Comparison of ENCODE assay signal across 20 mouse cellular contexts in the genomic region with DNA sequence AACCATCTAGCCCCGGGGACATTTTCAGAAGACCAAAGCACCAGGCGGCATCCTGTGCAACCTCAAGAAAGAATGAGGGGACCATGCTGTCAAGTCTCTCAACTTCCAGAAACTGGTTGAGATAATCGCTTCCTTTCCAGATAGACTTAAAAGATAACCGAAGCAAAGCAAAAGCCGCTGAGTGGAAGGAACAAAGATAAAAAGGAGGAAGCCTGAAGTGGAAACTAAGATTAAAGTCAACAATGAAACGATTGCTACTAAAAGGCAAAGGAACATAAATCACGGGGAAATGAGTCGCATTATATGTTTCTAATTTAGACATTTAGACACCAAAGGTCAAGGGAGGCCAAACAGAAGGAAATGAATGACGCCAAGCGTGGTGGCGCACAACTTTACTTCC. TPM values are rescaled to one million over a fixed set of nuclear protein-coding genes. Genes with fewer than 3 reads are reported as not detected.
DNase-seq lines count a peak whose midpoint lies in the region; ATAC-seq and TF ChIP-seq lines count a peak whose summit lies in the region.
"Had no signal": no experiment of that assay in that cellular context is flagged by ENCODE, and none has a peak within 500 bp of the region (broad histone marks: within the 10 kb centered on the region; RNA-seq: fewer than 3 reads in every experiment).

No protein-coding gene starts in this region.

- H3K9ac ChIP-seq in lung, postnatal 0 days (replicated peaks; ENCODE audit: low read depth), result no peak overlapping the region
- no peak overlapping the region for H3K9ac ChIP-seq in MEL (ENCODE audit: control insufficient read depth, low read depth, low read length, poor library complexity, severe bottlenecking)
- H3K9ac ChIP-seq: embryonic facial prominence, embryonic 12.5 days; forebrain, embryonic 12.5 days; heart, embryonic 12.5 days; hindbrain, embryonic 14.5 days had no signal

- H3K9me3 ChIP-seq in lung, postnatal 0 days (ENCODE audit: low read length), result peaks cover 1% of the 10 kb centered on the region
- no peaks in the 10 kb centered on the region for H3K9me3 ChIP-seq in MEL (replicated peaks; ENCODE audit: insufficient read depth, low read length)
- no peaks in the 10 kb centered on the region for H3K9me3 ChIP-seq in limb, embryonic 10.5 days (replicated peaks)
- H3K9me3 ChIP-seq: embryonic facial prominence, embryonic 12.5 days had no signal

- no peak for TF ChIP-seq POLR2A in MEL (IDR thresholded peaks at IDR 0.05; ENCODE audit: control insufficient read depth in 1 of 2, insufficient read depth in 1 of 2, low read depth in 1 of 2, low read length in 2 of 2, poor library complexity in 1 of 2)

- H3K36me3 ChIP-seq in lung, postnatal 0 days (ENCODE audit: insufficient read depth, low read length), result no peaks in the 10 kb centered on the region
- no peaks in the 10 kb centered on the region for H3K36me3 ChIP-seq in MEL (ENCODE audit: control insufficient read depth in 1 of 2, insufficient read depth in 2 of 2, low read length in 2 of 2)
- H3K36me3 ChIP-seq in limb, embryonic 10.5 days, result no peaks in the 10 kb centered on the region
- H3K36me3 ChIP-seq: embryonic facial prominence, embryonic 12.5 days; forebrain, embryonic 12.5 days; G1E; heart, embryonic 12.5 days; hindbrain, embryonic 10.5 days had no signal

- no peak for TF ChIP-seq RAD21 in MEL (IDR thresholded peaks at IDR 0.05; ENCODE audit: low read depth, low read length)

- peak; percentile 59 for TF ChIP-seq EP300 in lung, postnatal 0 days (IDR thresholded peaks at IDR 0.05)
- no peak for TF ChIP-seq EP300 in MEL (IDR thresholded peaks at IDR 0.05; ENCODE audit: low read depth in 1 of 2, low read length in 2 of 2)

- no peaks in the 10 kb centered on the region for H3K27me3 ChIP-seq in lung, postnatal 0 days (replicated peaks; ENCODE audit: insufficient read depth, low read length)
- peaks cover 0 to 2% of the 10 kb centered on the region in 2 experiments; a peak in 2 of 4 replicates for H3K27me3 ChIP-seq in MEL (ENCODE audit: control insufficient read depth in 1 of 2, insufficient read depth in 2 of 2, low read length in 2 of 2)
- H3K27me3 ChIP-seq in limb, embryonic 10.5 days (ENCODE audit: low read depth, poor library complexity, severe bottlenecking), result no peaks in the 10 kb centered on the region
- H3K27me3 ChIP-seq: embryonic facial prominence, embryonic 12.5 days; forebrain, embryonic 12.5 days; heart, embryonic 12.5 days had no signal

- no peak overlapping the region for H3K27ac ChIP-seq in lung, postnatal 0 days (ENCODE audit: low read length)
- H3K27ac ChIP-seq in MEL (ENCODE audit: control insufficient read depth, low read depth, low read length), result no peak overlapping the region
- no peak overlapping the region for H3K27ac ChIP-seq in limb, embryonic 10.5 days
- H3K27ac ChIP-seq: embryonic facial prominence, embryonic 12.5 days; forebrain, embryonic 12.5 days; hindbrain, embryonic 10.5 days; hindbrain, embryonic 14.5 days had no signal

- no peak overlapping the region for H3K4me2 ChIP-seq in lung, postnatal 0 days (replicated peaks; ENCODE audit: low read depth, low read length)
- H3K4me2 ChIP-seq: embryonic facial prominence, embryonic 12.5 days; forebrain, embryonic 12.5 days; heart, embryonic 12.5 days; hindbrain, embryonic 14.5 days had no signal

- H3K4me3 ChIP-seq in lung, postnatal 0 days (ENCODE audit: low read depth, low read length), result no peak overlapping the region
- H3K4me3 ChIP-seq in MEL (ENCODE audit: control insufficient read depth in 1 of 2, insufficient read depth in 1 of 2, low read depth in 2 of 2, low read length in 2 of 2), result no peak overlapping the region
- no peak overlapping the region for H3K4me3 ChIP-seq in limb, embryonic 10.5 days
- H3K4me3 ChIP-seq: embryonic facial prominence, embryonic 12.5 days; forebrain, embryonic 12.5 days; heart, embryonic 12.5 days; hindbrain, embryonic 10.5 days had no signal

- 31% methylated on average over 11 of the region's 11 CpGs for WGBS in lung, postnatal 0 days
- 75% methylated on average over 11 of the region's 11 CpGs for WGBS in limb, embryonic 10.5 days

- peak; percentile 35; the same call in 1 of the 2 replicates for ATAC-seq in lung, postnatal 0 days
- ATAC-seq: CD4-positive, CD25-positive, alpha-beta regulatory T cell, adult 4 months; forebrain, embryonic 16.5 days had no signal

- H3K79me2 ChIP-seq in MEL (ENCODE audit: control insufficient read depth, insufficient read depth, low read length, poor library complexity), result no peaks in the 10 kb centered on the region

- no peaks in the 10 kb centered on the region for H3K4me1 ChIP-seq in lung, postnatal 0 days (ENCODE audit: insufficient read depth, low read depth, low read length)
- H3K4me1 ChIP-seq in MEL (ENCODE audit: control insufficient read depth in 1 of 2, insufficient read depth in 2 of 2, low read length in 2 of 2), result no peaks in the 10 kb centered on the region
- H3K4me1 ChIP-seq in limb, embryonic 10.5 days, result no peaks in the 10 kb centered on the region
- H3K4me1 ChIP-seq: embryonic facial prominence, embryonic 12.5 days; forebrain, embryonic 12.5 days; heart, embryonic 12.5 days; hindbrain, embryonic 10.5 days had no signal

- TF ChIP-seq CTCF in lung, postnatal 0 days (IDR thresholded peaks at IDR 0.05), result no peak
- no peak for TF ChIP-seq CTCF in MEL (IDR thresholded peaks at IDR 0.05 in 2 of 3, conservative IDR thresholded peaks at IDR 0.05 in 1 of 3; ENCODE audit: control insufficient read depth in 1 of 3, insufficient read depth in 1 of 3, low read depth in 2 of 3, low read length in 3 of 3, poor library complexity in 1 of 3, severe bottlenecking in 1 of 3)

- DNase-seq in lung, postnatal 0 days (ENCODE audit: low spot score), result peak; percentile 44
- DNase-seq in lung, postnatal 14 days, result no peak
- DNase-seq in 416B (ENCODE audit: low read depth) (peak; percentile 12), MEL (ENCODE audit: low read depth, low spot score) (no peak)
- peak; percentile 18 for DNase-seq in limb, embryonic 10.5 days (ENCODE audit: low spot score)
- no peak for DNase-seq in embryo, embryonic 11 days
- DNase-seq in urinary bladder, postnatal 10 days (ENCODE audit: low spot score), result no peak
- DNase-seq: adrenal gland, adult 2 months; adrenal gland, postnatal 25 days; cerebellum, adult 2 months; cerebellum, postnatal 10 days; gastrocnemius, postnatal 14 days had no signal

TF ChIP-seq in MEL, 35 proteins besides CTCF, POLR2A, EP300 and RAD21:
- TF ChIP-seq GATA1 (IDR thresholded peaks at IDR 0.05; ENCODE audit: low read depth, low read length) (0 out of 2 replicates have a peak, but pooled peaks have one; percentile 7), USF2 (IDR thresholded peaks at IDR 0.05; ENCODE audit: borderline replicate concordance in 1 of 2, insufficient read depth in 1 of 2, low read depth in 1 of 2, low read length in 2 of 2) (no peak), CHD2 (IDR thresholded peaks at IDR 0.05; ENCODE audit: low read length) (no peak), RCOR1 (IDR thresholded peaks at IDR 0.05; ENCODE audit: low read depth, low read length) (no peak), MYB (IDR thresholded peaks at IDR 0.05; ENCODE audit: low read depth, low read length) (no peak), ZNF384 (IDR thresholded peaks at IDR 0.05; ENCODE audit: low read depth, low read length) (no peak), SIN3A (IDR thresholded peaks at IDR 0.05; ENCODE audit: low read length) (no peak)

RNA-seq across cellular contexts. Expression of a gene that starts 38.8 kb away (rescaled TPM):
- 289 and 306 TPM in 2 replicates for polyA plus RNA-seq in lung, postnatal 0 days (2015; fragmentation: Nextera tagmentation; extraction: Ambion mirVana)
- total RNA-seq in MEL (2012; rRNA removed), result 528 and 597 TPM in 2 replicates
- 100 to 1,000 TPM in 1 of 2 experiments, not detected in 1; 279 TPM for polyA plus RNA-seq in MEL (2012; ENCODE audit: insufficient read depth in 1 of 2, insufficient read length in 2 of 2, low read depth in 1 of 2, low replicate concordance in 2 of 2, missing spikeins in 1 of 2)
- 928 and 985 TPM in 2 replicates for polyA plus RNA-seq in limb, embryonic 10.5 days (2016; fragmentation: Nextera tagmentation; extraction: Ambion mirVana)

Comparison
In these comparisons a context has a peak if more than half of its experiments do, and no peak if none do; other contexts are left out.
1. DNase-seq: peak in lung, postnatal 0 days (single experiment), 416B (single experiment) and limb, embryonic 10.5 days (single experiment); none in lung, postnatal 14 days (single experiment), MEL (single experiment), embryo, embryonic 11 days (single experiment) and urinary bladder, postnatal 10 days (single experiment).